Mouse (Mus musculus) C2C12 (cell line): ENCODE data around the gene Crip2. TPM values are rescaled to one million over a fixed set of nuclear protein-coding genes. Genes with fewer than 3 reads are reported as not detected.
A peak's percentile ranks its signal among the peaks of the same experiment; 100 is the strongest.

ENCODE experiments used
- H3K27me3 ChIP-seq: one replicate; pipeline ENCODE4 v1.6.1; 2011; ENCODE audit not compliant: control insufficient read depth, insufficient read depth, insufficient read length
- H3K36me3 ChIP-seq: one replicate; pipeline ENCODE4 v1.6.1; 2011; ENCODE audit not compliant: control insufficient read depth, insufficient read depth
- H3K4me3 ChIP-seq: one replicate; pipeline ENCODE4 v1.5.1; 2011; ENCODE audit warnings: mild to moderate bottlenecking, control low read depth; ENCODE audit not compliant: poor library complexity, insufficient read depth, severe bottlenecking
- H3K79me2 ChIP-seq: one replicate; pipeline ENCODE4 v1.6.1; 2011; ENCODE audit not compliant: control insufficient read depth, insufficient read depth
- H3K79me3 ChIP-seq: one replicate; pipeline ENCODE4 v1.6.1; 2011; ENCODE audit warnings: low read depth, control low read depth
- H3ac ChIP-seq: one replicate; pipeline ENCODE3; 2011; ENCODE audit warnings: low read depth; ENCODE audit not compliant: control insufficient read depth, insufficient read length
- CEBPB ChIP-seq: IDR thresholded peaks from one replicate; pipeline ENCODE4 v1.6.1; 2011; ENCODE audit warnings: low read depth, mild to moderate bottlenecking, control low read depth, moderate library complexity
- CTCF ChIP-seq: IDR thresholded peaks from one replicate; pipeline ENCODE4 v1.5.1; 2011; ENCODE audit not compliant: control insufficient read depth, insufficient read depth, insufficient read length
- FOSL1 ChIP-seq: IDR thresholded peaks from one replicate; pipeline ENCODE4 v1.8.0; 2011; ENCODE audit warnings: mild to moderate bottlenecking, low read length; ENCODE audit not compliant: poor library complexity, insufficient read depth, severe bottlenecking
- MAX ChIP-seq: IDR thresholded peaks from one replicate; pipeline ENCODE4 v1.6.1; 2011; ENCODE audit warnings: mild to moderate bottlenecking, control low read depth
- MYOD1 ChIP-seq: IDR thresholded peaks from one replicate; pipeline ENCODE4 v1.6.1; 2011; ENCODE audit warnings: low read depth; ENCODE audit not compliant: control insufficient read depth, insufficient read length
- MYOG ChIP-seq: IDR thresholded peaks from one replicate; pipeline ENCODE4 v1.6.1; 2011; ENCODE audit not compliant: control insufficient read depth, insufficient read length; ENCODE audit errors: extremely low read depth
- USF1 ChIP-seq: IDR thresholded peaks from one replicate; pipeline ENCODE4 v1.6.1; 2011; ENCODE audit warnings: low read depth, mild to moderate bottlenecking, control low read depth, moderate library complexity
- polyA plus RNA-seq: library from polyadenylated mRNA; unstranded; fragments of >200 nt; fragmentation: generic; extraction: Trizol; gene quantifications from one replicate; pipeline ENCODE4 v1.2.1, GENCODE M21; 2012; ENCODE audit warnings: missing spikeins

Crip2 gene
- polyA plus RNA-seq, 1 experiment: 775 TPM

DNA sequence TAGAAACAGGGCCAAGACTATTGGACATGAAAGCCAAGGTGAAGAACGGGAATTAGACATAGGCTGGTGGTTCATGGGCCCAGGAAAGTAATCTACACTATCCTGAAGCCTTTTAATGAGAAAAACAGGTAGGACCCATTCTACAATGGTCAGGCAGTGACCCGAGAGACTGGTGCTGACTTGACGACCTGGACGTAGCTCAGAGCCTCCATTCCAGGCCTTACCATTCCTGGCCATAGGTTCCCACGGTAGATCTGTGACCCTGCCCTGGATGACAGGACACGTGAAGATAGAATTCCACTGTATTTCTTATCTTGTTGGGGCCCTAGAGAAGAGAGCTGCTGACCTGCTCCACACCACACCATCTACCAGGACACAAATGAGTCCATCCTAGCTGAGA, 1.7 kb upstream of the Crip2 start:
- no peak overlapping the region for H3K4me3 ChIP-seq
- no peaks in the 10 kb centered on the region for H3K27me3 ChIP-seq
- peaks cover 53% of the 10 kb centered on the region for H3K36me3 ChIP-seq
- TF ChIP-seq MYOD1 (no peak), MAX (no peak), USF1 (no peak), MYOG (no peak), CTCF (no peak)
- peaks cover 31% of the 10 kb centered on the region for H3K79me2 ChIP-seq
- H3ac ChIP-seq: no peak overlapping the region
- peaks cover 23% of the 10 kb centered on the region for H3K79me3 ChIP-seq

- Histone ChIP-seq H3K79me3 (peaks cover 31% of the 10 kb centered on the region), H3K79me2 (peaks cover 39% of the 10 kb centered on the region), H3K36me3 (peaks cover 53% of the 10 kb centered on the region), H3K27me3 (no peaks in the 10 kb centered on the region), H3ac (no peak overlapping the region), H3K4me3 (no peak overlapping the region)
- TF ChIP-seq CTCF (no peak), MYOG (no peak), MYOD1 (no peak), USF1 (no peak), MAX (no peak), FOSL1 (no peak)
Observed at GRCm38 (mm10) chr12:113138901-113139864, 853 bp upstream of the Crip2 start.

GRCm38 (mm10) chr12:113140616-113141411, 778 bp downstream of the Crip2 start:
- H3K79me2 ChIP-seq: peaks cover 55% of the 10 kb centered on the region
- H3K36me3 ChIP-seq: peaks cover 55% of the 10 kb centered on the region
- TF ChIP-seq MYOD1: no peak
- no peak for TF ChIP-seq USF1
- peaks cover 41% of the 10 kb centered on the region for H3K79me3 ChIP-seq
- peak overlapping the region; percentile 59 for H3ac ChIP-seq
- no peaks in the 10 kb centered on the region for H3K27me3 ChIP-seq
- peak overlapping the region; percentile 97 for H3K4me3 ChIP-seq

DNA sequence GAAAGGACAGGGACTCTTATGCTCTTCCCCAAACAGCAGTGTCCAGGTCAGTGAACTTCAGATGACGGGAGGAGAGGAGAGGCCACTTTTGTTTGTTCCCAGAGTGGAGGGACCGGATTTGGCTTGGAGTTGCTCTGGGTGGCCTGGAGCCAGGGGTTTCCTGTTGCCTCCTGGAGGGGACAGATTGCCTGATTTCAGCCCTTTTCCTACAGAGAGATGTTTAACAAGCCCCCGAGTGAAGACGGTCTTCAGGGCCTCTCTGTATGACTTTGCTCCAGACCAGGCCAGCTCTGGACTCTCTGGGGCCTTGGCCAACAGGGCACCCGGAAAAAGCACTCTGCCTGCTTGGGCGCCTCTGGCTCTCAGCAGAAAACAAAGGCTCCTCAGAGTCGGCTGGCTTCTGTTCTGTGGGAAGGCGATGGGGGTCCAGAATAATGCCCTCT, 1.5 kb downstream of the Crip2 start:
- Histone ChIP-seq H3K4me3 (peak overlapping the region; percentile 97), H3K36me3 (peaks cover 54% of the 10 kb centered on the region), H3ac (peak overlapping the region; percentile 59), H3K27me3 (no peaks in the 10 kb centered on the region), H3K79me2 (peaks cover 55% of the 10 kb centered on the region), H3K79me3 (peaks cover 41% of the 10 kb centered on the region)
- TF ChIP-seq CEBPB: no peak
- TF ChIP-seq USF1: no peak
- no peak for TF ChIP-seq MYOD1
- no peak for TF ChIP-seq FOSL1
- TF ChIP-seq MYOG: no peak
- no peak for TF ChIP-seq CTCF
- no peak for TF ChIP-seq MAX

DNA sequence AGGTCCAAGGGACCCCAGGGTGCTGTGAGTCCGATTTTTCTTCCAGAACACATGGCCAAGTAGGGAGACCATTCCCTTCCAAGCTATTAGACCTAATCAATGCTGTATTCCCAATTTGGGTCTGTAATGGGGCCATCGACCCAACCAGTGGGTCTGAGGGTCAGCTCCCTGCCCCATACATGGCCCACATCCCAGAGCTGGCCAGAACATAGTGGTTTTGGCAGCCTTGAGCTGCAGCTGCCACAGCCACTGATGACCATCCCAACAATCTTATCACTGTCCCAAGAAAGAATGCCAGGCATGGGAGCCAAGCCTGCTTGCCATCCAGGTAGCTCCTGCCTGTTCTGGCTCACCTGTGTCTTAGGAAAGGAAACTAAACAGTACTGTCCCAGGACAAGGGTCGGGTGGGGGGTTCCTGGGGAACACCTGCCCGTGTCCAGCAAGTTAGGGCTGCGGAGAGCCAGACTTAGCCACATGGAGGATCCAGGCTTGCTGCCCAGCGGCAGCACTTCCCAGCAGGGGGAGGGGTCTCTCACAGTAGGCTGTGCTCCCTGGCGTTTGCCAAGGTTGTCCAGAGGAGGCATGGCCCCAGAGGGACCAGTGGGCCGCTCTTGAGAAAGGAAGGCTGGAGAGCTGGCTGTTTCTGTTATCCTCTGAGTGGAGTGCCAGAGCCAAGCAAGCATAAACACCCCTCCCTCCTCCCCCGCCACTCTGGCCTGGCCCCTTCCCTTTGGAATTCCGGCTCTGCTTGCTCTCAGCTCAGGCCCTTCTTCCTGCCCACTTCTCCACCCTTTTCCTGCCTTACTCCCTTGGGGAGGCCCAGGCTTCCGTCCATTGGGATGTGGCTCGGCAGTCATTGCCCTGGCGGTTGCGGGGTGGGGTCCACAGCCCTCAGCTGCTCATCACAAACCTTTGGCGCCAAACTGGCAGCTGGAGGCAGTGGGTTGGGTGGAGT, 2.3 kb downstream of the Crip2 start:
- Histone ChIP-seq H3ac (peak overlapping the region; percentile 59), H3K79me3 (peaks cover 41% of the 10 kb centered on the region), H3K79me2 (peaks cover 55% of the 10 kb centered on the region), H3K27me3 (no peaks in the 10 kb centered on the region), H3K4me3 (peak overlapping the region; percentile 97), H3K36me3 (peaks cover 54% of the 10 kb centered on the region)
- no peak for TF ChIP-seq USF1
- peak; percentile 87 for TF ChIP-seq MYOD1
- TF ChIP-seq FOSL1: no peak
- TF ChIP-seq CTCF: no peak
- peak; percentile 11 for TF ChIP-seq MAX
- TF ChIP-seq CEBPB: no peak
- TF ChIP-seq MYOG: no peak
